Mouse (Mus musculus) testis, adult 2 months (tissue): Measurements from ENCODE around the gene Fkbp6.

ENCODE experiments used
- CTCF ChIP-seq: fragments of 200-500 bp; IDR thresholded peaks from 2 replicates; pipeline ENCODE4 v1.5.1; 2012; ENCODE audit warnings: low read depth, mild to moderate bottlenecking, inconsistent platforms, low read length, moderate library complexity; ENCODE audit not compliant: control insufficient read depth, insufficient read depth, insufficient replicate concordance
- POLR2A ChIP-seq: fragments of 200-500 bp; IDR thresholded peaks from 2 replicates; pipeline ENCODE4 v1.6.1; 2012; ENCODE audit warnings: low read depth, mild to moderate bottlenecking, inconsistent platforms, low read length, moderate library complexity; ENCODE audit not compliant: control insufficient read depth

GRCm38 (mm10) chr5:135306321-135306965 is 43.4 kb downstream of the Fkbp6 start:
- TF ChIP-seq CTCF: no peak
- TF ChIP-seq POLR2A: no peak
